Mouse (Mus musculus): ENCODE results near the gene Cdkn2c.

GRCm38 (mm10) chr4:109660568-109660967 is 6.4 kb downstream of the Cdkn2c start:
- no peak for TF ChIP-seq EP300 (IDR thresholded peaks at IDR 0.05; ENCODE audit: low read depth)
- no peak for TF ChIP-seq CTCF (IDR thresholded peaks at IDR 0.05; ENCODE audit: low read depth)
